Mouse (Mus musculus): Measurements from ENCODE around the gene Kansl1l. TPM values are rescaled to one million over a fixed set of nuclear protein-coding genes. Genes with fewer than 3 reads are reported as not detected.

The Kansl1l gene
- total RNA-seq (2021) = 10 to 100 TPM; 16.4 to 17.5 TPM
- long read RNA-seq, experiment 1, full-length matches to known transcripts = 1 of 3 reads
- long read RNA-seq, experiment 1, partial matches to known transcripts = 0 of 3 reads
- long read RNA-seq, experiment 1, other reads (novel, unspliced or antisense) = 2 of 3 reads
- long read RNA-seq, experiment 2, partial matches to known transcripts = 1 of 9 reads
- long read RNA-seq, experiment 2, other reads (novel, unspliced or antisense) = 7 of 9 reads

- peak; percentile 95 to 97 for DNase-seq (ENCODE audit: low spot score in 2 of 2)
These were observed at the start of gene Kansl1l for GRCm38 (mm10) chr1:66817453-66817839. Gene Kansl1l, minus strand, starts transcription at chr1:66817562.

- no peak for DNase-seq (ENCODE audit: low spot score in 2 of 2)
These were observed 48.3 kb upstream of the Kansl1l start for GRCm38 (mm10) chr1:66865633-66866032.

- DNase-seq (ENCODE audit: low spot score in 2 of 2) = no peak
These were observed 46.6 kb upstream of the Kansl1l start for GRCm38 (mm10) chr1:66863741-66864495.

- peak; percentile 91 to 92 for DNase-seq (ENCODE audit: low spot score in 2 of 2)
These were observed 45.5 kb upstream of the Kansl1l start, which contains the start of gene Acadl for GRCm38 (mm10) chr1:66862712-66863511. Gene Acadl, minus strand, starts transcription at chr1:66863277.

- DNase-seq (ENCODE audit: low spot score in 2 of 2) = no peak
These were observed 44.7 kb upstream of the Kansl1l start for GRCm38 (mm10) chr1:66861764-66862672.

GRCm38 (mm10) chr1:66847506-66847905 lies 30.1 kb upstream of the Kansl1l start:
- DNase-seq (ENCODE audit: low spot score in 2 of 2) = no peak

GRCm38 (mm10) chr1:66845690-66846318 lies 28.4 kb upstream of the Kansl1l start:
- no peak for DNase-seq (ENCODE audit: low spot score in 2 of 2)

GRCm38 (mm10) chr1:66841938-66842337 lies 24.6 kb upstream of the Kansl1l start:
- no peak for DNase-seq (ENCODE audit: low spot score in 2 of 2)

- DNase-seq (ENCODE audit: low spot score in 2 of 2) = no peak
These were observed 24.1 kb upstream of the Kansl1l start for GRCm38 (mm10) chr1:66841510-66841909.

- no peak for DNase-seq (ENCODE audit: low spot score in 2 of 2)
These were observed 22.5 kb upstream of the Kansl1l start for GRCm38 (mm10) chr1:66839755-66840438.

GRCm38 (mm10) chr1:66839135-66839534 lies 21.8 kb upstream of the Kansl1l start:
- no peak for DNase-seq (ENCODE audit: low spot score in 2 of 2)

- peak; percentile 75 to 83 for DNase-seq (ENCODE audit: low spot score in 2 of 2)
These were observed 21.1 kb upstream of the Kansl1l start for GRCm38 (mm10) chr1:66838184-66839042.

- DNase-seq (ENCODE audit: low spot score in 2 of 2) = no peak
These were observed 19.8 kb upstream of the Kansl1l start for GRCm38 (mm10) chr1:66837207-66837606.

- DNase-seq (ENCODE audit: low spot score in 2 of 2) = no peak
These were observed 15.3 kb upstream of the Kansl1l start for GRCm38 (mm10) chr1:66832636-66833165.

GRCm38 (mm10) chr1:66831824-66832600 lies 14.7 kb upstream of the Kansl1l start:
- DNase-seq (ENCODE audit: low spot score in 2 of 2) = no peak

GRCm38 (mm10) chr1:66829400-66830080 lies 12.2 kb upstream of the Kansl1l start:
- no peak for DNase-seq (ENCODE audit: low spot score in 2 of 2)

- DNase-seq (ENCODE audit: low spot score in 2 of 2) = no peak
These were observed 4.6 kb upstream of the Kansl1l start for GRCm38 (mm10) chr1:66821966-66822365.
